Mouse (Mus musculus) myocyte (in vitro differentiated cells): Measurements from ENCODE around the gene 0610030E20Rik.

ENCODE experiments used
- MAX ChIP-seq: IDR thresholded peaks from one replicate; pipeline ENCODE4 v1.6.1; 2011; ENCODE audit warnings: low read depth, mild to moderate bottlenecking, control low read depth
- POLR2A ChIP-seq: IDR thresholded peaks from one replicate; pipeline ENCODE4 v1.6.1; 2011; ENCODE audit warnings: low read depth, mild to moderate bottlenecking, control low read depth, moderate library complexity; ENCODE audit not compliant: insufficient read length
- SRF ChIP-seq: IDR thresholded peaks from one replicate; pipeline ENCODE4 v1.6.1; 2011; ENCODE audit warnings: low read depth; ENCODE audit not compliant: control insufficient read depth, insufficient read length

DNA sequence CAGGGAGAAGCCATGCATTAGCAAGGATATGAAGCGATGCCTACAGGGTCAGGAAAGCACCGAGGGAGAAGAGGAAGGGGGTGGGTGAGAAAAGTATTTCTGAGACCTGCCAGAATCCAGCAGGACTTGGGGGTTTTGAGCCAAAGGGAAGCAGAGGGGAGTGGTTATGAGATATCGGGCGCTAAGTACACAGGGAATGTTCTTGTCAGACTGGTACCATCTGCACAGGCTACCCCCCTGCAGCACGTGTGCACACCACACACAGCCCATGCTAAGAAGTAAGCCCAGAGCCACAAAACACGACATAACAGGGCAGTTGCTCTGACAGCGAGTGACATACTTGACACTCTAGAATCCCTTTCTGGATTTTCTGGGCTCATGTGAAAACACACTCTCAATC lies 27.1 kb downstream of the 0610030E20Rik start:
- no peak for TF ChIP-seq SRF
- no peak for TF ChIP-seq POLR2A
- no peak for TF ChIP-seq MAX
